Mouse (Mus musculus) kidney, adult 2 months (tissue): ENCODE results near the gene Cnr2.

Source experiments
- CTCF ChIP-seq: fragments of 200-500 bp; conservative IDR thresholded peaks from 2 replicates; pipeline ENCODE4 v1.5.1; 2011; ENCODE audit warnings: low read depth, mild to moderate bottlenecking, control low read depth, low read length, moderate library complexity, mixed read lengths; ENCODE audit not compliant: insufficient read depth, insufficient read length
- POLR2A ChIP-seq: fragments of 200-500 bp; IDR thresholded peaks from one replicate; pipeline ENCODE4 v1.6.1; 2011; ENCODE audit warnings: low read depth, low read length, control low read depth

DNA sequence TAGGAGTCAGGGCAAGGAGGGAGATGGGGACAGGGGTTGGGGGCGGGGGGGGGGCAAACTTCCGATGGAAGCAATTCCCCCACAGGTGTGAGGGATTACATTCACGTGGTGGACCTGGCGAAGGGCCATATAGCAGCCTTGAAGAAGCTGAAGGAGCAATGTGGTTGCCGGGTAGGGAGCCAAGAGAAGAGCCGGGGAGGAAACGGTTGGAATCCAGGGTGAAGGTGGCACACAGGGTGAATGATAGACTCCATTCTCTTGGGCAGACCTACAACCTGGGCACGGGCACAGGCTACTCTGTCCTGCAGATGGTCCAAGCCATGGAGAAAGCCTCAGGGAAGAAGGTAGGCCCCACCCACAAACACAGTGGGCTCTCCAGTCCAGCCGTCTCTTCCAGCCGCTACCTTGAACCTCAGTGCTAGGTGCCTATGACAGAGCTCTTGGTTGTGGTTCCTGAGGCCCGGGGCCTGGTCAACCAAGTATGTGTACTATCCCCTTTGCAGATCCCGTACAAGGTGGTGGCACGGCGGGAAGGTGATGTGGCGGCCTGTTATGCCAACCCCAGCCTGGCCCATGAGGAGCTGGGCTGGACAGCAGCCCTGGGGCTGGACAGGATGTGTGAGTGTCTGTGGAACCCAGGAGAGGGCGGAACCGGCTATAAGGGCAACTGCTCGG, 72.0 kb downstream of the Cnr2 start:
- no peak for TF ChIP-seq POLR2A
- TF ChIP-seq CTCF: no peak
